Mouse (Mus musculus) liver, embryonic 16.5 days (tissue): Measurements from ENCODE around the gene Helb. TPM values are rescaled to one million over a fixed set of nuclear protein-coding genes. Genes with fewer than 3 reads are reported as not detected.

Experiments
- ATAC-seq: fragments of 200-750 bp; cut with Nextera tagmentation; 2 replicates; pipeline ENCODE4 v1.8.0; 2017; ENCODE audit warnings: low read depth, mild to moderate bottlenecking, moderate number of reproducible peaks, moderate library complexity
- H3K27ac ChIP-seq: fragments of 300-500 bp; sonication (generic); 2 replicates; pipeline ENCODE4 v1.5.1; 2014; ENCODE audit warnings: mild to moderate bottlenecking, low read length
- H3K27me3 ChIP-seq: fragments of 300-500 bp; sonication (generic); 2 replicates; pipeline ENCODE4 v1.6.1; 2014; ENCODE audit warnings: low read depth, low read length, mixed read lengths; ENCODE audit not compliant: control insufficient read depth, insufficient read depth
- H3K36me3 ChIP-seq: fragments of 300-500 bp; sonication (generic); 2 replicates; pipeline ENCODE4 v1.6.1; 2014; ENCODE audit warnings: mild to moderate bottlenecking; ENCODE audit not compliant: control insufficient read depth, insufficient read depth
- H3K4me1 ChIP-seq: fragments of 300-500 bp; sonication (generic); 2 replicates; pipeline ENCODE4 v1.6.1; 2014; ENCODE audit warnings: low read depth, low read length, mixed read lengths; ENCODE audit not compliant: control insufficient read depth
- H3K4me2 ChIP-seq: fragments of 300-500 bp; sonication (generic); 2 replicates; pipeline ENCODE4 v1.6.1; 2014; ENCODE audit warnings: low read depth, low read length, mixed read lengths
- H3K4me3 ChIP-seq: fragments of 300-500 bp; sonication (generic); 2 replicates; pipeline ENCODE4 v1.5.1; 2014; ENCODE audit warnings: low read depth, mild to moderate bottlenecking, low read length
- H3K9ac ChIP-seq: fragments of 300-500 bp; sonication (generic); 2 replicates; pipeline ENCODE4 v1.6.1; 2014; ENCODE audit warnings: low read depth, low read length
- H3K9me3 ChIP-seq: fragments of 300-500 bp; sonication (generic); replicated peaks from 2 replicates; pipeline ENCODE4 v1.6.1; 2016; ENCODE audit warnings: low read length; ENCODE audit not compliant: control insufficient read depth
- WGBS: fragments of 180-500 bp; shearing (Covaris S2); extraction: QIAGEN DNeasy Blood & Tissue Kit; methylation state at CpG from one replicate; pipeline ENCODE4 v1.1.7; 2014; ENCODE audit not compliant: insufficient replicate concordance; 5-methylcytosine and 5-hydroxymethylcytosine counted together
- polyA plus RNA-seq: library from polyadenylated mRNA; unstranded; fragments of >200 nt; fragmentation: Nextera tagmentation; extraction: Ambion mirVana; gene quantifications from 2 replicates; pipeline ENCODE4 v1.2.1, GENCODE M21; 2015

Gene Helb
- polyA plus RNA-seq, result 7.4 and 7.7 TPM in 2 replicates

DNA sequence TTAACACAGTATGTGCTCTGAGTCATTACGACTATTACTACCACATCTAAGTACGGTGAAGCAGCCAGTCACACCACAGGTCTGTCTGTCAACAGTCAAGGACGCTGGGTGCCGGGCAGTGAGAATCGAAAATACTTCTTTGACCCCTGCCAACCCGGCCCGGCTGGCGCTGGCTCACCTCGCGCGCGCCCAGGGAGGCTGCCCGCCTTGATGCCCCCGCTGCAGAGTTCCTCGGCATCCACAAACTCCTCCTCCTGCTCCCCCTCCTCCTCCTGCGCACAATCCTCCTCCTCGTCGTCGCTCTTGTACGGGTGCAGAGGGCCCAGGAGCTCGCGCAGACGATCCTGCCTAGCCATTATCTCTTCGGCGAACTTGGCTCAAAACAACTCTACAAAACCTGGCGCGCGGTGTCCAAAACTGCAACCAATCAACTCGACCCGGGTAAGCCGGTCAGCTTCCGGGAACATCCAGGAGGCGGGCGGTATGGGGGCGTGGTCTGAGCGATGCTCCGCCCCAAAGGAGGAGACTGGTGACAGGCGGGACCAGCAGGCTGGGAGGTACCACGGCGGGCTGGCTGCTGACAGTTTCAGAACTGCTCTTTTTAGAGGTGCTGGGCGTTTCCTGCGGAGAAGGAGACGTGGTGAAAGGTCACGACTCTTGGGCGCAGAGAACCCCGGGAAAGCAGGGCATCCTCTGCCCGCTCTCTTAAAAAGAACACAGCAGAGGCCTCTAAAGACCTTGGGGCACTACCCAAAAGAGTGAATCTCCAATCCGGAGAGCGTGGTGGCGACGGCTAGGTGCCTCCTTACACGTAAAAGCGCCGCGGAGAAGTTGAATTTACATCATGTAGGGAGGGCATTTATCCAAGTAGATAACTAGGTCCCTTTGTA lies at the start of gene Helb:
Gene Helb (minus strand): TSS at position 481 of the 890 bp plus-strand sequence.
- Histone ChIP-seq H3K27me3 (no peaks in the 10 kb centered on the region), H3K9ac (peak within 1 kb of the TSS; percentile 88), H3K4me1 (peaks cover 8% of the 10 kb centered on the region), H3K27ac (peak within 1 kb of the TSS; percentile 97), H3K4me2 (peak within 1 kb of the TSS; percentile 95), H3K9me3 (no peaks in the 10 kb centered on the region), H3K4me3 (peak within 1 kb of the TSS; percentile 88), H3K36me3 (0 out of 2 replicates have a peak, but pooled peaks cover 2% of the 10 kb centered on the region)
- ATAC-seq, result peak; percentile 99
- WGBS, result under 1% methylated on average over 55 of the region's 55 CpGs

DNA sequence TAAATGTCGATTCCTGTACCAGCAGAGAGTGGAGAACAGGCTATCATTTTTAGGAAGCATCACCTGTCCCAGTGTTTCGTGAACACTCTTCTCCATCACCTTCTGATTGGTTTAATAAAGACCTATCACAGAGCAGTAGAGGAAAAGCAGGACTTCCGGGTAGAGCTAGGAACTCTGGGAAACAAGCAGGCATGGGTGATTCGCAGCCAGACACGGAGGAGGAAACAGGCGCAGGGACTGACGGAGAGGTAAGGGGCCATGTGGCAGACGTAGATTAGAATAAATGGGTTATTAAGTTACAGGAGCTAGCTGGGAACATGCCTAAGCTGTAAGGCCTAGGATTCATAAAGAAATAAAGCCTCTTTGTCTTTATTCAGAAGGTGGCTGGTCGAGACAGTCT lies 47.7 kb upstream of the Helb start:
- H3K36me3 ChIP-seq, result no peaks in the 10 kb centered on the region
- H3K9ac ChIP-seq, result no peak overlapping the region
- H3K27ac ChIP-seq, result no peak overlapping the region
- no peaks in the 10 kb centered on the region for H3K9me3 ChIP-seq
- WGBS, result 72% methylated on average over 9 of the region's 9 CpGs
- no peaks in the 10 kb centered on the region for H3K27me3 ChIP-seq
- no peak overlapping the region for H3K4me2 ChIP-seq
- H3K4me3 ChIP-seq, result no peak overlapping the region
- no peak for ATAC-seq
- H3K4me1 ChIP-seq, result no peaks in the 10 kb centered on the region

DNA sequence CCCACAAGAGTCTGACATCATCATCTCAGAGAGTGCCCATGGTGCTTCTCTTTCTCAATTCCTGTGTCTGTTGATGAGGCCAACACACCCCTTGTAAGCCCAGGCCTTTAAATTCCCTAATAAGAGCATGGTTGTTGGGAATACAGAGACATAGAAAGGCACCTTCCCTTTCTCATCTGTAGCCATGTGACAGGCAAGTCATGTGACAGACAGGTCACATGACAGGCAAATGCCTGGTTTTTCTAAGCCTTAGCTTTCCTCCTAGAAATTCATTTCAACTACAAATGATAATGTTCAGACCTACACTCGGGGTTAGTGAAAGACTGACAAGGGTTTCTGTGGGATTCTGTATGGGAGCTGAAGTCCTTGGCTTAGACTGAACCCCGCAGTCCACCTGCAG lies 41.1 kb upstream of the Helb start:
- H3K4me3 ChIP-seq, result no peak overlapping the region
- H3K9me3 ChIP-seq, result no peaks in the 10 kb centered on the region
- no peak overlapping the region for H3K4me2 ChIP-seq
- no peak overlapping the region for H3K9ac ChIP-seq
- no peak overlapping the region for H3K27ac ChIP-seq
- no peaks in the 10 kb centered on the region for H3K4me1 ChIP-seq
- no peak for ATAC-seq
- no peaks in the 10 kb centered on the region for H3K36me3 ChIP-seq
- H3K27me3 ChIP-seq, result no peaks in the 10 kb centered on the region
- WGBS, result 66% methylated on average over 2 of the region's 2 CpGs

DNA sequence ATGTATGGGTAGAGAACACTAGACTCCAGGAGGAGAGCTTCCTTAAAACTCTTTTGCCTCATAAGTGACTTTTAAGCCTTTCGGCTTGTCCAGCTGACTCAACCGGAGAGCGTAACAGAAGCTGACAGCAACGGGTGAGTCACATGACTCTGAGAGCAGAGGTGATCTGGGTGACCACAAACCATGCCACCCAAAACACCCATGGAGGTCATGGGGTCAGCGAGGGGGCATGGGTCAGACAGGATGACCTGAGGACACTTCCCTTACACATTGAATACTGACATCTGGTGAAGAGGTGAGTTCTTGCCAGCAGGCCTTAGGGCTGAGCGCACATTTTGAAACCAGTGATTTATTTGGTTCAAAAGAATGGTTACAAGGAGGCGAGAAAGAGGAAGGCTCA lies 38.9 kb upstream of the Helb start:
- H3K36me3 ChIP-seq, result no peaks in the 10 kb centered on the region
- no peak overlapping the region for H3K4me3 ChIP-seq
- H3K4me1 ChIP-seq, result no peaks in the 10 kb centered on the region
- H3K9me3 ChIP-seq, result no peaks in the 10 kb centered on the region
- H3K4me2 ChIP-seq, result no peak overlapping the region
- ATAC-seq, result no peak
- 76% methylated on average over 7 of the region's 7 CpGs for WGBS
- H3K27ac ChIP-seq, result no peak overlapping the region
- H3K9ac ChIP-seq, result no peak overlapping the region
- H3K27me3 ChIP-seq, result no peaks in the 10 kb centered on the region

DNA sequence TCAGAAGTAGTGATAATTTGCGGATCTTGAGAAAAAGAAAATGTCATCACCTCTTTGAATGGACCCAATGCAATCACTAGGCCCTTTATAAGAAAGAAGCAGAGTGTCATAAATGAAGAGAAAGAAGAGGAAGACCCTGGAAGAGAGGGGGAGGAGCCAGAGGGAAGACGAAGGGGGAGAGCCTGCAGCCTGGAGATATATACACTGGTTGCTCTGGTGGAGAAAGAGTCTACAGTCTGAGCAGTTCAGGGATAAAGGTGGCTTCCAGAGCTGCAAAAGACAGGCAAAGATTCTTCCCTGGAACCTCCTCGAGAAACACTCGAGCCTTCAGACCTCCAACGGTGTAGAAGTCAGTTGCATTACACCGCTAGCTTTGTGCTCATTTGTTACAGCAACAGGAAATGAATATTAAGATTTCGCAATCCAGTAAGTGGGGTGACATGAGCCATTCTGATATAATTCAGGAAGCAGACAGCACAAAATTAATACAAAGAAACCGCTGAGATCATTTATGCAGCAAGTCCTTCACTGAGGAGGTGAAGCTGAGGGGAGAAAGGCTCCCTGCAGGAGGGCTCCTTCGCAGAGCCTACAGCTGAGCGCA lies 28.2 kb upstream of the Helb start:
- Histone ChIP-seq H3K9ac (no peak overlapping the region), H3K4me3 (no peak overlapping the region), H3K27me3 (no peaks in the 10 kb centered on the region), H3K4me2 (no peak overlapping the region), H3K4me1 (no peaks in the 10 kb centered on the region), H3K36me3 (no peaks in the 10 kb centered on the region), H3K9me3 (no peaks in the 10 kb centered on the region), H3K27ac (no peak overlapping the region)
- ATAC-seq, result no peak
- WGBS, result 25% methylated on average over 10 of the region's 10 CpGs

DNA sequence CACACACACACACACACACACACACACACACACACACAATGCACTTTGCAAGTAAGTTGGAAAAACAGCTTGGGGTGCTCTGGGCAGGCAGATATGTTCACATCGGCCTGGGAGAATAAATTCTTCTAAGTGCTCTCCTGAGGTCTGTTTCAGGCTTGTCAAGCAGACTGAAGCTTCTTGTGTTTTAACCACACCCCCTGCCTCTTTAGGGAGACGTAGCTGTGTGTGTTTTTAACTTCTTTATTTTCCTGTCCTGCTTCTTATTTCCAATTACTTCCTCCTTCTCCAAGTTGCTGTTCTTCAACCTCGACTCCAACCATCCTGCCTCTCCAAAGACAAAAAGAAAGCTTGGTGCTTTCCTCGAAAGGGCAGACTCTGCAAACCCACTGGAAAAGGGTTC lies 27.4 kb upstream of the Helb start:
- Histone ChIP-seq H3K27me3 (no peaks in the 10 kb centered on the region), H3K9me3 (no peaks in the 10 kb centered on the region), H3K4me3 (no peak overlapping the region), H3K27ac (no peak overlapping the region), H3K9ac (no peak overlapping the region), H3K36me3 (no peaks in the 10 kb centered on the region), H3K4me2 (no peak overlapping the region), H3K4me1 (no peaks in the 10 kb centered on the region)
- WGBS, result 24% methylated on average over 4 of the region's 4 CpGs
- no peak for ATAC-seq

DNA sequence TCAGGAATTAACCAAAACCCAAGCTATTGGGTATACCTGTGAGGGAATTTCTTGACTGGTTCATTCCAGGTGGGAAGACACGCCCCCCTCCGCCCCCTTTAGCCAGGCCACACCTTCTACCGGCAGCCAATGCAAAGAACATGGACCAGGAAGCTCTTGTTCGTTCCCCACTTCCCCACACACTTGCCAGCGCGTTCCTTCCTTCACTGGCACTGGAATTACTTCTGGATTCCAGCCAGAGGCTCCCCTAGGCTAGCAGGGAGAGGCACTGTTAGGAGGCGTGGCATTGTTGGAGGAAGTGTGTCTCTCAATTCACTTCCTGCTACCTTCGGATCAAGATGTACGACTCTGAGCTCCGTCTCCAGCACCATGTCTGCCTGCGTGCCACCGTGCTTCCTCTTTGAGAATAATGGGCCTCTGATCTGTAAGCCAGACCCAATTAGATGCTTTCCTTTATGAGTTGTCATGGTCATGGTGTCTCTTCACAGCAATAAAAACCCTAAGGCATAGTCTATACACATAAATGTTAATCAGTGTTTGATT lies 23.3 kb upstream of the Helb start:
- H3K27me3 ChIP-seq, result no peaks in the 10 kb centered on the region
- H3K4me1 ChIP-seq, result no peaks in the 10 kb centered on the region
- no peaks in the 10 kb centered on the region for H3K36me3 ChIP-seq
- H3K27ac ChIP-seq, result no peak overlapping the region
- no peak overlapping the region for H3K9ac ChIP-seq
- no peak overlapping the region for H3K4me3 ChIP-seq
- H3K9me3 ChIP-seq, result no peaks in the 10 kb centered on the region
- no peak overlapping the region for H3K4me2 ChIP-seq
- ATAC-seq, result no peak
- 35% methylated on average over 12 of the region's 12 CpGs for WGBS

DNA sequence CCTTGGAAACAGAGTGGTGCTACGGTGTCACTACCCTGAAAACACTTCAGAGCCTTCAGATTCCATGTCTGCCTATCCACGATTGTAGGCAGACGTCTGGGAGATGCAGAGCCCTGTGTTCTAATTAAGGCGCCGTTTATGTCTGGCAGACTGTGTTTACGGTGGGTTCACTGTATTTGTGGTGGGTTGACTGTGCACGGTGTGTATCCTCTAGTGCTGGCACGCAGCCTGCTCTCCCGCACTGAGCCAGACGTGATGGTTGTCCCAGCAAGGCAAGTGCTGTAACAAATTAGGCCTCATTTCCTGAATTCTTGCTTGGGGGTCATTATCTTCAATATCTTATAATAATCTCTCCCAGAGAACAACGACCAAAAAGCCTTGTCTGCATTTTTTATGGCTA lies 20.9 kb upstream of the Helb start:
- H3K4me1 ChIP-seq, result no peaks in the 10 kb centered on the region
- H3K4me2 ChIP-seq, result no peak overlapping the region
- 58% methylated on average over 11 of the region's 11 CpGs for WGBS
- H3K9ac ChIP-seq, result no peak overlapping the region
- no peak for ATAC-seq
- H3K27ac ChIP-seq, result no peak overlapping the region
- H3K27me3 ChIP-seq, result no peaks in the 10 kb centered on the region
- H3K4me3 ChIP-seq, result no peak overlapping the region
- H3K9me3 ChIP-seq, result no peaks in the 10 kb centered on the region
- no peaks in the 10 kb centered on the region for H3K36me3 ChIP-seq

DNA sequence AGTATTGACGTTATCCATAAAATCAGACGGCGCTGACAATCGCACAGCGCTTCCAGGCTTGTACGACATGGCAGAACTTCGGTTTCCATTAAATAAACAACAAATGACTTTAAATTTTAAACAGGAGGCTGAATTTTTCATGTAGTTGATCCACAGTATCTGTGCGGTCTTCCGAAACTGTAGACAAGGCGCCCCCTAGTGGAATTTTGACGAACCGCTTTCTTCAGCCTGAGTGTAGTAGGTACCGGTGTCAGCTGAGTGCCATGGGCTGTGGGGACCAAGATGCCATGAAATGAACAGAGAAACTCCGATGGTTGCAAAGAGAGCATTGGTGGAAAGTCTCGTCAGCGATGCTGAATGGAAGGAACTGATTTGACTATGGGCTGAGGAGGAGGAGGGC lies 17.8 kb upstream of the Helb start:
- Histone ChIP-seq H3K36me3 (no peaks in the 10 kb centered on the region), H3K27me3 (no peaks in the 10 kb centered on the region), H3K4me1 (no peaks in the 10 kb centered on the region), H3K4me2 (no peak overlapping the region), H3K9me3 (no peaks in the 10 kb centered on the region), H3K9ac (no peak overlapping the region), H3K4me3 (no peak overlapping the region), H3K27ac (no peak overlapping the region)
- WGBS, result 56% methylated on average over 16 of the region's 16 CpGs
- ATAC-seq, result no peak
